ENCODE assay signal across 8 mouse cellular contexts in the genomic region with DNA sequence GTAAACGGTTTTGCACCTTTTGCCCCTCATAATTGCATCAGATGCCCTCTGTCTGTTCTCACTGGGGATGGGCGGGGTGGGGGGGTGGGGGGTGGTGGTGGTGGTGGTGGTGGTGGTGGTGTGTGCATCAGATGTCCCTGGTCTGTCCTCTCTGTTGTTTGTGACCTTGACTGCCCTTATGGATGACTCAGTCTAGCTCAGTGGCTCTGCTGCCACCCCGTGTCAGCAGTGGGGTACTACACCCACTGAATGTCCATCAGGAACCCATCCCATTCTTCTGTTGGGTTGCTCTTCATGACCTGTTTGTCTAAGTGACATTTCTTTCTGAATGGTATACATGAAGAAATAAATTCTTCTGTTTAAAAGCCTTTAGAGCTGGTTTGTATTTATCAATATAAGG. TPM values are rescaled to one million over a fixed set of nuclear protein-coding genes. Genes with fewer than 3 reads are reported as not detected.
DNase-seq lines count a peak whose midpoint lies in the region; ATAC-seq and TF ChIP-seq lines count a peak whose summit lies in the region.

No protein-coding gene starts in this region.

- no peaks in the 10 kb centered on the region for H3K27me3 ChIP-seq in forebrain, embryonic 10.5 days (ENCODE audit: poor library complexity, severe bottlenecking)
- no peaks in the 10 kb centered on the region for H3K27me3 ChIP-seq in heart, embryonic 14.5 days (ENCODE audit: control insufficient read depth, insufficient read depth, low read length)
- no peaks in the 10 kb centered on the region for H3K27me3 ChIP-seq in kidney, postnatal 0 days (ENCODE audit: insufficient read depth, low read length)
- no peaks in the 10 kb centered on the region for H3K27me3 ChIP-seq in liver, embryonic 12.5 days (replicated peaks)
- no peaks in the 10 kb centered on the region for H3K27me3 ChIP-seq in neural tube, embryonic 11.5 days (ENCODE audit: control insufficient read depth, insufficient read depth, low read length)
- H3K27me3 ChIP-seq in stomach, embryonic 16.5 days (ENCODE audit: control insufficient read depth, insufficient read depth, low read length): no peaks in the 10 kb centered on the region

- DNase-seq in brain, embryonic 14.5 days (ENCODE audit: low read depth): peak; percentile 81
- peak; percentile 71 for DNase-seq in forebrain, embryonic 10.5 days (ENCODE audit: extremely low spot score, low spot score)
- peak; percentile 86 for DNase-seq in kidney, postnatal 0 days (ENCODE audit: low spot score)
- DNase-seq in neural tube, embryonic 11.5 days (ENCODE audit: low spot score): peak; percentile 80

- no peaks in the 10 kb centered on the region for H3K9me3 ChIP-seq in forebrain, embryonic 10.5 days
- no peaks in the 10 kb centered on the region for H3K9me3 ChIP-seq in heart, embryonic 14.5 days (ENCODE audit: control insufficient read depth, low read length)
- H3K9me3 ChIP-seq in kidney, postnatal 0 days (replicated peaks; ENCODE audit: low read length): no peaks in the 10 kb centered on the region
- H3K9me3 ChIP-seq in liver, embryonic 12.5 days (replicated peaks): no peaks in the 10 kb centered on the region
- H3K9me3 ChIP-seq in neural tube, embryonic 11.5 days (ENCODE audit: control insufficient read depth, low read length): no peaks in the 10 kb centered on the region
- H3K9me3 ChIP-seq in stomach, embryonic 16.5 days (replicated peaks; ENCODE audit: control insufficient read depth, low read length): no peaks in the 10 kb centered on the region

- peak; percentile 88 for ATAC-seq in CD4-positive, CD25-positive, alpha-beta regulatory T cell, adult 4 months
- ATAC-seq in heart, embryonic 14.5 days (ENCODE audit: insufficient number of reproducible peaks, insufficient read depth, low FRiP score, low read depth): peak; percentile 81
- peak; percentile 82 for ATAC-seq in kidney, postnatal 0 days (replicated peaks; ENCODE audit: low FRiP score, low read depth)
- peak; percentile 70 for ATAC-seq in liver, embryonic 12.5 days
- ATAC-seq in neural tube, embryonic 11.5 days (ENCODE audit: insufficient read depth, low FRiP score, low TSS enrichment): peak; percentile 82
- 0 out of 2 replicates have a peak, but pooled peaks have one; percentile 37 for ATAC-seq in stomach, embryonic 16.5 days (ENCODE audit: insufficient read depth, low FRiP score)

- no peak overlapping the region for H3K27ac ChIP-seq in forebrain, embryonic 10.5 days
- peak overlapping the region; percentile 79 to 92; a peak in 3 of 4 replicates for H3K27ac ChIP-seq in heart, embryonic 14.5 days (replicated peaks in 1 of 2; ENCODE audit: control insufficient read depth in 1 of 2, insufficient read depth in 1 of 2, low read depth in 2 of 2, low read length in 2 of 2)
- H3K27ac ChIP-seq in kidney, postnatal 0 days: no peak overlapping the region
- H3K27ac ChIP-seq in liver, embryonic 12.5 days: no peak overlapping the region
- no peak overlapping the region for H3K27ac ChIP-seq in neural tube, embryonic 11.5 days (ENCODE audit: low read depth, low read length)
- H3K27ac ChIP-seq in stomach, embryonic 16.5 days (ENCODE audit: low read length): no peak overlapping the region

- TF ChIP-seq CTCF in brain, embryonic 14.5 days (IDR thresholded peaks at IDR 0.05; ENCODE audit: borderline replicate concordance, extremely low read depth, insufficient read depth, insufficient read length): peak; percentile 89
- peak; percentile 88 for TF ChIP-seq CTCF in kidney, postnatal 0 days (IDR thresholded peaks at IDR 0.05; ENCODE audit: low read depth)

- H3K4me3 ChIP-seq in forebrain, embryonic 10.5 days: no peak overlapping the region
- H3K4me3 ChIP-seq in heart, embryonic 14.5 days (ENCODE audit: control insufficient read depth in 1 of 2, insufficient read depth in 1 of 2, low read depth in 1 of 2, low read length in 2 of 2): no peak overlapping the region
- H3K4me3 ChIP-seq in kidney, postnatal 0 days (replicated peaks; ENCODE audit: low read depth, low read length): no peak overlapping the region
- no peak overlapping the region for H3K4me3 ChIP-seq in liver, embryonic 12.5 days
- H3K4me3 ChIP-seq in neural tube, embryonic 11.5 days (ENCODE audit: low read depth, low read length): no peak overlapping the region
- no peak overlapping the region for H3K4me3 ChIP-seq in stomach, embryonic 16.5 days (replicated peaks; ENCODE audit: low read length)

- WGBS in forebrain, embryonic 10.5 days: 29% methylated on average over 3 of the region's 3 CpGs
- WGBS in heart, embryonic 14.5 days: 15% methylated on average over 3 of the region's 3 CpGs
- WGBS in kidney, postnatal 0 days: 20% methylated on average over 3 of the region's 3 CpGs
- WGBS in liver, embryonic 12.5 days (ENCODE audit: insufficient replicate concordance): 21% methylated on average over 3 of the region's 3 CpGs
- WGBS in neural tube, embryonic 11.5 days: 26% methylated on average over 3 of the region's 3 CpGs
- WGBS in stomach, embryonic 16.5 days: 16% methylated on average over 3 of the region's 3 CpGs

- H3K4me2 ChIP-seq in heart, embryonic 14.5 days (ENCODE audit: low read length): peak overlapping the region; percentile 51; the same call in 1 of the 2 replicates
- H3K4me2 ChIP-seq in kidney, postnatal 0 days (ENCODE audit: low read length): no peak overlapping the region
- peak overlapping the region; percentile 53 for H3K4me2 ChIP-seq in liver, embryonic 12.5 days
- H3K4me2 ChIP-seq in neural tube, embryonic 11.5 days (ENCODE audit: low read depth): no peak overlapping the region
- H3K4me2 ChIP-seq in stomach, embryonic 16.5 days (ENCODE audit: low read depth, low read length): no peak overlapping the region

- H3K9ac ChIP-seq in heart, embryonic 14.5 days (ENCODE audit: low read length): peak overlapping the region; percentile 57; the same call in 1 of the 2 replicates
- no peak overlapping the region for H3K9ac ChIP-seq in kidney, postnatal 0 days (ENCODE audit: low read depth, low read length)
- H3K9ac ChIP-seq in liver, embryonic 12.5 days: no peak overlapping the region
- H3K9ac ChIP-seq in neural tube, embryonic 11.5 days (ENCODE audit: low read length): no peak overlapping the region
- H3K9ac ChIP-seq in stomach, embryonic 16.5 days (ENCODE audit: low read length): no peak overlapping the region

- H3K4me1 ChIP-seq in forebrain, embryonic 10.5 days: 0 out of 2 replicates have a peak, but pooled peaks cover 2% of the 10 kb centered on the region
- H3K4me1 ChIP-seq in heart, embryonic 14.5 days (ENCODE audit: control insufficient read depth in 2 of 2, insufficient read depth in 2 of 2, low read length in 2 of 2): peaks cover 3 to 14% of the 10 kb centered on the region in 2 experiments
- H3K4me1 ChIP-seq in kidney, postnatal 0 days (replicated peaks; ENCODE audit: insufficient read depth, low read length): no peaks in the 10 kb centered on the region
- H3K4me1 ChIP-seq in liver, embryonic 12.5 days: peaks cover 47% of the 10 kb centered on the region
- H3K4me1 ChIP-seq in neural tube, embryonic 11.5 days (ENCODE audit: control insufficient read depth, insufficient read depth, low read length): no peaks in the 10 kb centered on the region
- no peaks in the 10 kb centered on the region for H3K4me1 ChIP-seq in stomach, embryonic 16.5 days (ENCODE audit: control insufficient read depth, insufficient read depth, low read length)

- TF ChIP-seq POLR2A in brain, embryonic 14.5 days (IDR thresholded peaks at IDR 0.05; ENCODE audit: borderline replicate concordance, extremely low read depth, insufficient read depth, insufficient read length, poor library complexity, severe bottlenecking): no peak

- H3K36me3 ChIP-seq in forebrain, embryonic 10.5 days (replicated peaks): no peaks in the 10 kb centered on the region
- H3K36me3 ChIP-seq in heart, embryonic 14.5 days (ENCODE audit: control insufficient read depth, insufficient read depth, low read length): no peaks in the 10 kb centered on the region
- H3K36me3 ChIP-seq in kidney, postnatal 0 days (ENCODE audit: insufficient read depth, low read length): no peaks in the 10 kb centered on the region
- H3K36me3 ChIP-seq in liver, embryonic 12.5 days: no peaks in the 10 kb centered on the region
- H3K36me3 ChIP-seq in neural tube, embryonic 11.5 days (ENCODE audit: control insufficient read depth, insufficient read depth, low read length): no peaks in the 10 kb centered on the region
- no peaks in the 10 kb centered on the region for H3K36me3 ChIP-seq in stomach, embryonic 16.5 days (ENCODE audit: control insufficient read depth, insufficient read depth, low read length)

RNA-seq across cellular contexts. Expression of gene Efcab2, which starts 43.3 kb away (rescaled TPM):
- polyA plus RNA-seq in CD4-positive, CD25-positive, alpha-beta regulatory T cell, adult 4 months (2017; shearing (Covaris generic)): 1 to 10 TPM; 3.7 to 8.2 TPM
- 2.0 and 3.7 TPM in 2 replicates for polyA plus RNA-seq in brain, embryonic 14.5 days (2012; rRNA removed)
- polyA plus RNA-seq in forebrain, embryonic 10.5 days (2016; fragmentation: Nextera tagmentation; extraction: Ambion mirVana): 6.7 and 9.4 TPM in 2 replicates
- polyA plus RNA-seq in heart, embryonic 14.5 days (2014; fragmentation: Nextera tagmentation; extraction: Ambion mirVana): 16.6 and 17.5 TPM in 2 replicates
- 8.1 TPM in 2 replicates for polyA plus RNA-seq in kidney, postnatal 0 days (2015; fragmentation: Nextera tagmentation; extraction: Ambion mirVana)
- polyA plus RNA-seq in liver, embryonic 12.5 days (2016; fragmentation: Nextera tagmentation; extraction: Ambion mirVana): 4.6 and 5.2 TPM in 2 replicates
- 6.8 and 9.5 TPM in 2 replicates for polyA plus RNA-seq in neural tube, embryonic 11.5 days (2014; fragmentation: Nextera tagmentation; extraction: Ambion mirVana)
- polyA plus RNA-seq in stomach, embryonic 16.5 days (2015; fragmentation: Nextera tagmentation; extraction: Ambion mirVana): 5.7 and 6.6 TPM in 2 replicates

Comparison
In these comparisons a context has a peak if more than half of its experiments do, and no peak if none do; other contexts are left out.
1. ATAC-seq: peak in every context shown above with its lines; median percentile 88 in CD4-positive, CD25-positive, alpha-beta regulatory T cell, adult 4 months; 82 in kidney, postnatal 0 days; 82 in neural tube, embryonic 11.5 days; 81 in heart, embryonic 14.5 days; 70 in liver, embryonic 12.5 days; 37 in stomach, embryonic 16.5 days.
2. H3K27ac ChIP-seq: peak in heart, embryonic 14.5 days (2 of 2); none in forebrain, embryonic 10.5 days (single experiment), kidney, postnatal 0 days (single experiment), liver, embryonic 12.5 days (single experiment), neural tube, embryonic 11.5 days (single experiment) and stomach, embryonic 16.5 days (single experiment).
3. H3K4me2 ChIP-seq: peak in heart, embryonic 14.5 days (single experiment) and liver, embryonic 12.5 days (single experiment); none in kidney, postnatal 0 days (single experiment), neural tube, embryonic 11.5 days (single experiment) and stomach, embryonic 16.5 days (single experiment).
4. Peak in every context shown above with its lines, with median percentiles within 50 percentile points of each other: DNase-seq.